Mouse (Mus musculus): Measurements from ENCODE around the gene Bsdc1.

DNA sequence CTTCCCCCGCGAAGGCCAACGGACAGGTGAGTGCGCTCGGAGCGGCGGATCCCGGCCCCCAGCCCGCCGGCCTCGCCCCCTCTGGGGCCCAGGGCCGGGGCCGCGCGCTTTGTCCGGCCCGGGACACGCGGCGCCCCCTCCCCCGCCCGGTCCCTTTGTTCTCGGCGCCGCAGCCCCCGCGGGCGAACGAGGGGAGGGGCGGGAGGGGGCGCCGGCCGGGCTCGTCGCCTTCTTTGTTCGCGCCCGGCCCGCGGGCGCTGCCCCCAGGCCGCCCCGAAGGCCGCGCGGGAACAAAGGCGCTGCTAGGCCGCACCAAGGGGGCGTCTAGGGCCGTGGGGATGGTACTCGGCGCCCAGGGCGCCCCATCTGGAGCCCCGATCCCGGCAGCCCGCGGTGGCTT lies 52.5 kb downstream of the Bsdc1 start:
- no peak for TF ChIP-seq MAZ (IDR thresholded peaks at IDR 0.05; ENCODE audit: low read depth, low read length)
- no peak for TF ChIP-seq CHD1 (IDR thresholded peaks at IDR 0.05; ENCODE audit: low read depth, low read length)
